Comparison of ENCODE assay signal across 9 mouse cellular contexts in genomic region chr2:143776448-143776847, GRCm38 (mm10).
DNase-seq lines count a peak whose midpoint lies in the region; ATAC-seq and TF ChIP-seq lines count a peak whose summit lies in the region.
"Had no signal": no experiment of that assay in that cellular context is flagged by ENCODE, and none has a peak within 500 bp of the region (broad histone marks: within the 10 kb centered on the region; RNA-seq: fewer than 3 reads in every experiment).

No protein-coding gene starts in this region.

- no peaks in the 10 kb centered on the region for H3K4me1 ChIP-seq in forebrain, embryonic 16.5 days (replicated peaks; ENCODE audit: control insufficient read depth, insufficient read depth, low read length)
- no peaks in the 10 kb centered on the region for H3K4me1 ChIP-seq in forebrain, embryonic 11.5 days (replicated peaks; ENCODE audit: control insufficient read depth, insufficient read depth, low read length)
- H3K4me1 ChIP-seq in lung, embryonic 14.5 days (ENCODE audit: insufficient read depth), result no peaks in the 10 kb centered on the region
- no peaks in the 10 kb centered on the region for H3K4me1 ChIP-seq in lung, adult 2 months (ENCODE audit: control insufficient read depth, insufficient read depth, low read length)
- H3K4me1 ChIP-seq: stomach, embryonic 15.5 days had no signal

- 0 out of 2 replicates have a peak, but pooled peaks have one; percentile 43 for ATAC-seq in forebrain, embryonic 16.5 days
- no peak for ATAC-seq in forebrain, embryonic 11.5 days (replicated peaks; ENCODE audit: low FRiP score)
- ATAC-seq in lung, embryonic 14.5 days (ENCODE audit: insufficient read depth), result no peak

- H3K4me2 ChIP-seq in forebrain, embryonic 16.5 days (ENCODE audit: low read length), result no peak overlapping the region
- no peak overlapping the region for H3K4me2 ChIP-seq in forebrain, embryonic 11.5 days (ENCODE audit: low read depth, low read length, severe bottlenecking)
- no peak overlapping the region for H3K4me2 ChIP-seq in lung, embryonic 14.5 days
- H3K4me2 ChIP-seq: stomach, embryonic 15.5 days had no signal

- TF ChIP-seq CTCF in lung, embryonic 14.5 days (IDR thresholded peaks at IDR 0.05; ENCODE audit: low read depth), result peak; percentile 56
- TF ChIP-seq CTCF in lung, adult 2 months (IDR thresholded peaks at IDR 0.05; ENCODE audit: insufficient read depth, low read length), result no peak

- no peaks in the 10 kb centered on the region for H3K27me3 ChIP-seq in forebrain, embryonic 16.5 days (replicated peaks; ENCODE audit: control insufficient read depth, insufficient read depth, low read length)
- no peaks in the 10 kb centered on the region for H3K27me3 ChIP-seq in forebrain, embryonic 11.5 days (ENCODE audit: control insufficient read depth, insufficient read depth, low read length)
- no peaks in the 10 kb centered on the region for H3K27me3 ChIP-seq in lung, embryonic 14.5 days (ENCODE audit: insufficient read depth, low read length)
- H3K27me3 ChIP-seq: stomach, embryonic 15.5 days had no signal

- DNase-seq in forebrain, embryonic 11.5 days (ENCODE audit: low spot score), result no peak
- DNase-seq in lung, embryonic 14.5 days, result peak; percentile 68
- no peak for DNase-seq in lung, adult 2 months
- DNase-seq in cerebellum, adult 8-10 months, result peak; percentile 51
- DNase-seq in left cerebral cortex, postnatal 25 days (ENCODE audit: low spot score in 2 of 2), result peak; percentile 55 to 70
- no peak for DNase-seq in urinary bladder, postnatal 25 days (ENCODE audit: low spot score)
- no peak for DNase-seq in testis, postnatal 14 days (ENCODE audit: low spot score)

- H3K27ac ChIP-seq in forebrain, embryonic 16.5 days (ENCODE audit: low read length), result no peak overlapping the region
- no peak overlapping the region for H3K27ac ChIP-seq in forebrain, embryonic 11.5 days (ENCODE audit: low read depth, low read length)
- H3K27ac ChIP-seq in lung, embryonic 14.5 days (ENCODE audit: low read depth), result no peak overlapping the region
- H3K27ac ChIP-seq: stomach, embryonic 15.5 days had no signal

- no peak overlapping the region for H3K4me3 ChIP-seq in forebrain, embryonic 16.5 days (replicated peaks; ENCODE audit: low read length)
- no peak overlapping the region for H3K4me3 ChIP-seq in forebrain, embryonic 11.5 days (ENCODE audit: low read depth, low read length)
- no peak overlapping the region for H3K4me3 ChIP-seq in lung, embryonic 14.5 days (ENCODE audit: low read depth, low read length)
- H3K4me3 ChIP-seq in lung, adult 2 months (replicated peaks; ENCODE audit: extremely low read depth, low read depth, low read length), result no peak overlapping the region
- H3K4me3 ChIP-seq: stomach, embryonic 15.5 days had no signal

- H3K9ac ChIP-seq in forebrain, embryonic 16.5 days (replicated peaks; ENCODE audit: low read depth, low read length), result no peak overlapping the region
- no peak overlapping the region for H3K9ac ChIP-seq in forebrain, embryonic 11.5 days (ENCODE audit: low read length)
- H3K9ac ChIP-seq in lung, embryonic 14.5 days, result no peak overlapping the region
- H3K9ac ChIP-seq: stomach, embryonic 15.5 days had no signal

- H3K36me3 ChIP-seq in forebrain, embryonic 16.5 days (ENCODE audit: control insufficient read depth, insufficient read depth), result no peaks in the 10 kb centered on the region
- H3K36me3 ChIP-seq in forebrain, embryonic 11.5 days (ENCODE audit: control insufficient read depth, insufficient read depth, low read length), result no peaks in the 10 kb centered on the region
- H3K36me3 ChIP-seq in lung, embryonic 14.5 days (ENCODE audit: insufficient read depth), result no peaks in the 10 kb centered on the region
- H3K36me3 ChIP-seq: stomach, embryonic 15.5 days had no signal

- H3K9me3 ChIP-seq in forebrain, embryonic 16.5 days (ENCODE audit: control insufficient read depth, low read length), result 0 out of 2 replicates have a peak, but pooled peaks cover 3% of the 10 kb centered on the region
- H3K9me3 ChIP-seq in forebrain, embryonic 11.5 days (ENCODE audit: control insufficient read depth, low read length), result no peaks in the 10 kb centered on the region
- no peaks in the 10 kb centered on the region for H3K9me3 ChIP-seq in lung, embryonic 14.5 days (ENCODE audit: low read depth, low read length)
- H3K9me3 ChIP-seq: stomach, embryonic 15.5 days had no signal

- WGBS in forebrain, embryonic 16.5 days, result 16% methylated on average over 4 of the region's 4 CpGs
- 9% methylated on average over 4 of the region's 4 CpGs for WGBS in forebrain, embryonic 11.5 days
- WGBS in lung, embryonic 14.5 days, result 10% methylated on average over 4 of the region's 4 CpGs
- 3% methylated on average over 4 of the region's 4 CpGs for WGBS in lung, adult 2 months

- TF ChIP-seq POLR2A in lung, adult 2 months (IDR thresholded peaks at IDR 0.05; ENCODE audit: borderline replicate concordance, extremely low read depth, low read depth, low read length), result no peak

- intact Hi-C loops in left cerebral cortex, postnatal 25 days (cut with DNase I), result loop anchor here (2.0 kb wide), 1 partner anchor 662 kb away; no protein-coding TSS in a partner anchor

Comparison
In these comparisons a context has a peak if more than half of its experiments do, and no peak if none do; other contexts are left out.
1. DNase-seq: peak in lung, embryonic 14.5 days (single experiment), cerebellum, adult 8-10 months (single experiment) and left cerebral cortex, postnatal 25 days (2 of 2); none in forebrain, embryonic 11.5 days (single experiment), lung, adult 2 months (single experiment), urinary bladder, postnatal 25 days (single experiment) and testis, postnatal 14 days (single experiment).